Mouse (Mus musculus): ENCODE results near the gene Rapgef1. TPM values are rescaled to one million over a fixed set of nuclear protein-coding genes. Genes with fewer than 3 reads are reported as not detected.

Rapgef1 gene
- total and polyA plus RNA-seq, 3 experiments, result 86.5 to 185 (median 170) TPM

GRCm38 (mm10) chr2:29676513-29676912, 57.0 kb downstream of the Rapgef1 start:
- Histone ChIP-seq H3K4me3 (replicated peaks in 1 of 3; ENCODE audit: low read depth in 2 of 3, low read length in 2 of 3, poor library complexity in 1 of 3) (no peak overlapping the region), H3K27ac (ENCODE audit: insufficient read depth, low read depth) (peak overlapping the region; percentile 45; the same call in 1 of the 2 replicates), H3K27me3 (replicated peaks) (no peaks in the 10 kb centered on the region), H3K9me3 (replicated peaks; ENCODE audit: low read length) (no peaks in the 10 kb centered on the region), H3K4me2 (ENCODE audit: insufficient read depth, low read depth, poor library complexity, severe bottlenecking) (no peak overlapping the region), H3K9ac (ENCODE audit: insufficient read depth, low read depth) (0 out of 2 replicates have a peak overlapping the region, but pooled peaks have one; percentile 27), H3K4me1 (ENCODE audit: control insufficient read depth in 1 of 2, insufficient read depth in 2 of 2) (peaks cover 54 to 100% of the 10 kb centered on the region in 2 experiments), H3K79me2 (replicated peaks; ENCODE audit: control insufficient read depth, extremely low read depth, insufficient read depth, poor library complexity, severe bottlenecking) (peaks cover 71% of the 10 kb centered on the region), H3K36me3 (replicated peaks in 1 of 2; ENCODE audit: control insufficient read depth in 1 of 2, insufficient read depth in 1 of 2, low read length in 1 of 2) (peaks cover 8 to 42% of the 10 kb centered on the region in 2 experiments)
- in situ Hi-C loops (cut with MboI; ENCODE audit: low pct_ligation_motif_present, low pct_unique_long_range_greater_than_20kb, low sequenced_read_pairs) (no loop called here), dilution Hi-C loops (cut with MboI; ENCODE audit: extremely low pct_ligation_motif_present, extremely low pct_unique_long_range_greater_than_20kb, low sequenced_read_pairs) (no loop called here)
- TF ChIP-seq POLR2AphosphoS2 (IDR thresholded peaks at IDR 0.05; ENCODE audit: low read depth, low read length) (no peak), JUND (conservative IDR thresholded peaks at IDR 0.05; ENCODE audit: low read depth, low read length) (no peak), POLR2A (IDR thresholded peaks at IDR 0.05; ENCODE audit: low read depth, low read length) (0 out of 2 replicates have a peak, but pooled peaks have one; percentile 22), MEF2A (IDR thresholded peaks at IDR 0.05; ENCODE audit: borderline replicate concordance, low read depth, low read length) (no peak), RCOR1 (conservative IDR thresholded peaks at IDR 0.05; ENCODE audit: low read depth, low read length) (no peak), NRF1 (IDR thresholded peaks at IDR 0.05; ENCODE audit: low read depth, low read length) (no peak), ETS1 (conservative IDR thresholded peaks at IDR 0.05; ENCODE audit: low read depth, low read length) (no peak), MAFK (IDR thresholded peaks at IDR 0.05; ENCODE audit: insufficient replicate concordance, low read length) (no peak)
- no peak for DNase-seq (ENCODE audit: extremely low read depth)

GRCm38 (mm10) chr2:29677842-29678241, 58.3 kb downstream of the Rapgef1 start:
- H3K4me1 ChIP-seq (ENCODE audit: control insufficient read depth in 1 of 2, insufficient read depth in 2 of 2), result peaks cover 47 to 98% of the 10 kb centered on the region in 2 experiments
- no peaks in the 10 kb centered on the region for H3K27me3 ChIP-seq (replicated peaks)
- peak overlapping the region; percentile 84 for H3K27ac ChIP-seq (ENCODE audit: insufficient read depth, low read depth)
- in situ Hi-C loops (cut with MboI; ENCODE audit: low pct_ligation_motif_present, low pct_unique_long_range_greater_than_20kb, low sequenced_read_pairs) (no loop called here), dilution Hi-C loops (cut with MboI; ENCODE audit: extremely low pct_ligation_motif_present, extremely low pct_unique_long_range_greater_than_20kb, low sequenced_read_pairs) (no loop called here)
- peaks cover 8 to 49% of the 10 kb centered on the region in 2 experiments for H3K36me3 ChIP-seq (replicated peaks in 1 of 2; ENCODE audit: control insufficient read depth in 1 of 2, insufficient read depth in 1 of 2, low read length in 1 of 2)
- no peak overlapping the region for H3K4me3 ChIP-seq (replicated peaks in 1 of 3; ENCODE audit: low read depth in 2 of 3, low read length in 2 of 3, poor library complexity in 1 of 3)
- H3K9me3 ChIP-seq (replicated peaks; ENCODE audit: low read length), result no peaks in the 10 kb centered on the region
- H3K4me2 ChIP-seq (ENCODE audit: insufficient read depth, low read depth, poor library complexity, severe bottlenecking), result peak overlapping the region; percentile 48
- TF ChIP-seq NRF1 (IDR thresholded peaks at IDR 0.05; ENCODE audit: low read depth, low read length), result no peak
- no peak for DNase-seq (ENCODE audit: extremely low read depth)
- peaks cover 73% of the 10 kb centered on the region for H3K79me2 ChIP-seq (replicated peaks; ENCODE audit: control insufficient read depth, extremely low read depth, insufficient read depth, poor library complexity, severe bottlenecking)
- no peak overlapping the region; the same call in 1 of the 2 replicates for H3K9ac ChIP-seq (ENCODE audit: insufficient read depth, low read depth)

DNA sequence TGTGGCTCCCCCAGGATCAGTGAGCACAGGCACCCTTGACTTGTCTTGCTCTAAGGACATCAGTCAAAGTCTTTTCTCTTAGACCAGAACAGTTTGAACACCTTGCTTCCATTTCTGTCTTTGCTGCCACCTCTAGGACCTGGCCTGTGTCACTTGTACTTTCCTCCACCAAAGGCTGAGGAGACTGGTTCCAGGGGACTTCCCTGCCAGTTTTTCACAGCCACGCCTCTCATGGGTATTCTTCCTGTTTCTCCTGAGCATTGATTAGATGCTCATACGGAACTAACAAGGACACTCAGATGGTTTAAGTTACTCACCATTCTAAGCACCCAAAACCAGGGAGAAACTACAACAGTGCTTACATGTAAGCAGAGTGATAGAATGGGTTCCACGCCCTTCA, 59.0 kb downstream of the Rapgef1 start:
- H3K27me3 ChIP-seq (replicated peaks), result no peaks in the 10 kb centered on the region
- peak overlapping the region; percentile 48; the same call in 1 of the 2 replicates for H3K4me2 ChIP-seq (ENCODE audit: insufficient read depth, low read depth, poor library complexity, severe bottlenecking)
- H3K9me3 ChIP-seq (replicated peaks; ENCODE audit: low read length), result no peaks in the 10 kb centered on the region
- peak overlapping the region; percentile 18; the same call in 1 of the 2 replicates for H3K9ac ChIP-seq (ENCODE audit: insufficient read depth, low read depth)
- DNase-seq (ENCODE audit: extremely low read depth), result peak; percentile 85
- H3K4me1 ChIP-seq (ENCODE audit: control insufficient read depth in 1 of 2, insufficient read depth in 2 of 2), result peaks cover 51 to 98% of the 10 kb centered on the region in 2 experiments
- dilution Hi-C loops (cut with MboI; ENCODE audit: extremely low pct_ligation_motif_present, extremely low pct_unique_long_range_greater_than_20kb, low sequenced_read_pairs), result no loop called here
- peaks cover 77% of the 10 kb centered on the region for H3K79me2 ChIP-seq (replicated peaks; ENCODE audit: control insufficient read depth, extremely low read depth, insufficient read depth, poor library complexity, severe bottlenecking)
- peaks cover 14 to 56% of the 10 kb centered on the region in 2 experiments for H3K36me3 ChIP-seq (replicated peaks in 1 of 2; ENCODE audit: control insufficient read depth in 1 of 2, insufficient read depth in 1 of 2, low read length in 1 of 2)
- H3K4me3 ChIP-seq (replicated peaks in 1 of 3; ENCODE audit: low read depth in 2 of 3, low read length in 2 of 3, poor library complexity in 1 of 3), result peak overlapping the region in 2 of 3 experiments; percentile 7 to 40
- H3K27ac ChIP-seq (ENCODE audit: insufficient read depth, low read depth), result peak overlapping the region; percentile 97
- in situ Hi-C loops (cut with MboI; ENCODE audit: low pct_ligation_motif_present, low pct_unique_long_range_greater_than_20kb, low sequenced_read_pairs), result no loop called here
- TF ChIP-seq HCFC1 (IDR thresholded peaks at IDR 0.05; ENCODE audit: low read depth, low read length), result peak; percentile 55
- peak; percentile 48; the same call in 1 of the 2 replicates for TF ChIP-seq BHLHE40 (IDR thresholded peaks at IDR 0.05; ENCODE audit: low read depth, low read length)
- peak; percentile 64 for TF ChIP-seq SIN3A (IDR thresholded peaks at IDR 0.05; ENCODE audit: low read length)
- TF ChIP-seq NRF1 (IDR thresholded peaks at IDR 0.05; ENCODE audit: low read depth, low read length), result no peak
- TF ChIP-seq CHD1 (IDR thresholded peaks at IDR 0.05; ENCODE audit: low read depth, low read length), result no peak
- peak; percentile 50; the same call in 1 of the 2 replicates for TF ChIP-seq NELFE (IDR thresholded peaks at IDR 0.05; ENCODE audit: low read depth, low read length)
- TF ChIP-seq PAX5 (IDR thresholded peaks at IDR 0.05; ENCODE audit: low read length), result no peak
- TF ChIP-seq JUN (IDR thresholded peaks at IDR 0.05; ENCODE audit: insufficient read depth, low read depth, low read length), result no peak
- TF ChIP-seq ZKSCAN1 (IDR thresholded peaks at IDR 0.05; ENCODE audit: borderline replicate concordance, low read depth, low read length), result no peak
- TF ChIP-seq USF2 (conservative IDR thresholded peaks at IDR 0.05; ENCODE audit: low read depth, low read length), result no peak
- TF ChIP-seq SMC3 (IDR thresholded peaks at IDR 0.05; ENCODE audit: low read depth, low read length), result peak; percentile 37
- peak in 1 of 2 experiments; percentile 53; a peak in 2 of 4 replicates for TF ChIP-seq CTCF (conservative IDR thresholded peaks at IDR 0.05 in 1 of 2, IDR thresholded peaks at IDR 0.05 in 1 of 2; ENCODE audit: low read depth in 2 of 2, low read length in 2 of 2)
- TF ChIP-seq ZMIZ1 (IDR thresholded peaks at IDR 0.05; ENCODE audit: low read depth, low read length), result peak; percentile 78; the same call in 1 of the 2 replicates
- peak; percentile 84 for TF ChIP-seq ELF1 (IDR thresholded peaks at IDR 0.05; ENCODE audit: low read depth, low read length)
- TF ChIP-seq IRF4 (IDR thresholded peaks at IDR 0.05; ENCODE audit: low read depth, low read length), result peak; percentile 68
- no peak; the same call in 1 of the 2 replicates for TF ChIP-seq POLR2A (IDR thresholded peaks at IDR 0.05; ENCODE audit: low read depth, low read length)
- no peak; the same call in 1 of the 2 replicates for TF ChIP-seq TBP (conservative IDR thresholded peaks at IDR 0.05; ENCODE audit: low read depth, low read length)
- 0 out of 2 replicates have a peak, but pooled peaks have one; percentile 69 for TF ChIP-seq MAZ (IDR thresholded peaks at IDR 0.05; ENCODE audit: low read depth, low read length)
- peak; percentile 40 for TF ChIP-seq RAD21 (IDR thresholded peaks at IDR 0.05; ENCODE audit: low read depth, low read length)

Data from CH12.LX (cell line).